Mouse (Mus musculus) midbrain, embryonic 14.5 days (tissue): ENCODE measurements around the gene Zfp217. TPM values are rescaled to one million over a fixed set of nuclear protein-coding genes. Genes with fewer than 3 reads are reported as not detected.

Source experiments
- ATAC-seq: fragments of 200-750 bp; cut with Nextera tagmentation; 2 replicates; pipeline ENCODE4 v1.8.0; 2017; ENCODE audit warnings: moderate number of reproducible peaks, moderate library complexity; ENCODE audit not compliant: low FRiP score, low TSS enrichment
- DNase-seq: peaks from one replicate; pipeline ENCODE4 v3.0.0-alpha.2; 2015
- H3K27ac ChIP-seq: fragments of 300-500 bp; sonication (generic); replicated peaks from 2 replicates; pipeline ENCODE4 v1.5.1; 2014; ENCODE audit warnings: mild to moderate bottlenecking, low read depth, low read length, moderate library complexity
- H3K27me3 ChIP-seq: fragments of 300-500 bp; sonication (generic); 2 replicates; pipeline ENCODE4 v1.6.1; 2014; ENCODE audit warnings: low read length, control low read depth, mixed read lengths; ENCODE audit not compliant: control insufficient read depth, insufficient read depth
- H3K36me3 ChIP-seq: fragments of 300-500 bp; sonication (generic); 2 replicates; pipeline ENCODE4 v1.6.1; 2014; ENCODE audit warnings: low read length, control low read depth; ENCODE audit not compliant: control insufficient read depth, insufficient read depth
- H3K4me1 ChIP-seq: fragments of 300-500 bp; sonication (generic); 2 replicates; pipeline ENCODE4 v1.6.1; 2014; ENCODE audit warnings: mild to moderate bottlenecking, antibody characterized with exemption, low read length, control low read depth; ENCODE audit not compliant: control insufficient read depth, insufficient read depth
- H3K4me2 ChIP-seq: fragments of 300-500 bp; sonication (generic); 2 replicates; pipeline ENCODE4 v1.6.1; 2014; ENCODE audit warnings: mild to moderate bottlenecking, low read length, moderate library complexity
- H3K4me3 ChIP-seq: fragments of 300-500 bp; sonication (generic); replicated peaks from 2 replicates; pipeline ENCODE4 v1.5.1; 2014; ENCODE audit warnings: low read depth, low read length
- H3K9ac ChIP-seq: fragments of 300-500 bp; sonication (generic); replicated peaks from 2 replicates; pipeline ENCODE4 v1.6.1; 2014; ENCODE audit warnings: mild to moderate bottlenecking, low read length, moderate library complexity
- H3K9me3 ChIP-seq: fragments of 300-500 bp; sonication (generic); 2 replicates; pipeline ENCODE4 v1.6.1; 2016; ENCODE audit warnings: low read length, control low read depth, mixed read lengths; ENCODE audit not compliant: control insufficient read depth
- WGBS: fragments of 180-500 bp; shearing (Covaris S2); extraction: QIAGEN DNeasy Blood & Tissue Kit; methylation state at CpG from one replicate; pipeline ENCODE4 v1.1.7; 2014; 5-methylcytosine and 5-hydroxymethylcytosine counted together
- polyA plus RNA-seq: library from polyadenylated mRNA; unstranded; fragments of >200 nt; fragmentation: Nextera tagmentation; extraction: Ambion mirVana; gene quantifications from 2 replicates; pipeline ENCODE4 v1.2.1, GENCODE M21; 2014

Zfp217 gene
- polyA plus RNA-seq, 1 experiment from 2014 or later, result 1.8 TPM

GRCm38 (mm10) chr2:170078442-170079017 is 69.4 kb downstream of the Zfp217 start:
- DNase-seq, result no peak
- 61% methylated on average over 15 of the region's 15 CpGs for WGBS
- Histone ChIP-seq H3K9me3 (no peaks in the 10 kb centered on the region), H3K4me1 (no peaks in the 10 kb centered on the region), H3K27ac (no peak overlapping the region), H3K4me3 (no peak overlapping the region), H3K4me2 (no peak overlapping the region), H3K27me3 (no peaks in the 10 kb centered on the region), H3K9ac (no peak overlapping the region), H3K36me3 (no peaks in the 10 kb centered on the region)
- ATAC-seq, result no peak

GRCm38 (mm10) chr2:170078041-170078440 is 69.9 kb downstream of the Zfp217 start:
- Histone ChIP-seq H3K36me3 (no peaks in the 10 kb centered on the region), H3K27me3 (no peaks in the 10 kb centered on the region), H3K9ac (no peak overlapping the region), H3K27ac (no peak overlapping the region), H3K4me2 (no peak overlapping the region), H3K9me3 (no peaks in the 10 kb centered on the region), H3K4me3 (no peak overlapping the region), H3K4me1 (peaks cover under 1% of the 10 kb centered on the region; the same call in 1 of the 2 replicates)
- 92% methylated on average over 10 of the region's 10 CpGs for whole genome bisulfite sequencing
- no peak for ATAC-seq
- DNase-seq, result no peak

GRCm38 (mm10) chr2:170076941-170077490 is 70.9 kb downstream of the Zfp217 start:
- ATAC-seq, result no peak
- Histone ChIP-seq H3K9me3 (no peaks in the 10 kb centered on the region), H3K27ac (no peak overlapping the region), H3K4me2 (no peak overlapping the region), H3K9ac (no peak overlapping the region), H3K36me3 (no peaks in the 10 kb centered on the region), H3K27me3 (no peaks in the 10 kb centered on the region), H3K4me3 (no peak overlapping the region), H3K4me1 (peaks cover 7% of the 10 kb centered on the region; the same call in 1 of the 2 replicates)
- WGBS, result 84% methylated on average over 6 of the region's 6 CpGs
- DNase-seq, result no peak

- Histone ChIP-seq H3K9me3 (peaks cover 6% of the 10 kb centered on the region; the same call in 1 of the 2 replicates), H3K27ac (no peak overlapping the region), H3K4me1 (peaks cover 7% of the 10 kb centered on the region; the same call in 1 of the 2 replicates), H3K27me3 (no peaks in the 10 kb centered on the region), H3K4me2 (no peak overlapping the region), H3K4me3 (no peak overlapping the region), H3K36me3 (no peaks in the 10 kb centered on the region), H3K9ac (no peak overlapping the region)
- DNase-seq, result no peak
- no peak for ATAC-seq
- WGBS, result 68% methylated on average over 15 of the region's 15 CpGs
Observed at GRCm38 (mm10) chr2:170070641-170071241, 77.2 kb downstream of the Zfp217 start.

DNA sequence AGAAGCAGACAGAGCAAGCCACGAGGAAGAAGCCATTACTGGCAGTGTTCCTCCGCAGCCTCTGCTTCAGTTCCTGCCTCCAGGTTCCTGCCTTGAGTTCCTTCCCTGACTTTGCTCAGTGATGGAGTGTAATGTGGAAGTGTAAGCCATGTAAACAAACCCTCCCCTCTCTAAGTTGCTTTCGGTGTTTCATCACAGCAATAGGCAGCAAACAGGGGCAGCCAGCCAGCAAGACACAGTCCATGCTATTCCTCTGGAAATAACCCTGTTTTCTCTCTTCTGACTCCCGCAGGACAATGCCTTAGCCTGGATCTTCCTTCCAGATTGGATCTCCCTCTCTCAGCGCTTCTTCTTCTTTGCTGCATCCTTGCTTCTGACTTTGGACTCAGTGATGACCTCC is 77.9 kb downstream of the Zfp217 start:
- WGBS, result 84% methylated on average over 5 of the region's 5 CpGs
- Histone ChIP-seq H3K4me2 (no peak overlapping the region), H3K36me3 (no peaks in the 10 kb centered on the region), H3K27me3 (no peaks in the 10 kb centered on the region), H3K4me1 (peaks cover 7% of the 10 kb centered on the region; the same call in 1 of the 2 replicates), H3K9me3 (peaks cover 8% of the 10 kb centered on the region; the same call in 1 of the 2 replicates), H3K9ac (no peak overlapping the region), H3K27ac (no peak overlapping the region), H3K4me3 (no peak overlapping the region)
- ATAC-seq (no peak), DNase-seq (no peak)

- Histone ChIP-seq H3K4me1 (no peaks in the 10 kb centered on the region), H3K4me3 (no peak overlapping the region), H3K27ac (no peak overlapping the region), H3K27me3 (no peaks in the 10 kb centered on the region), H3K9ac (no peak overlapping the region), H3K36me3 (no peaks in the 10 kb centered on the region), H3K4me2 (no peak overlapping the region), H3K9me3 (peaks cover 8% of the 10 kb centered on the region; the same call in 1 of the 2 replicates)
- WGBS, result 89% methylated on average over 3 of the region's 3 CpGs
- DNase-seq (no peak), ATAC-seq (no peak)
Observed at GRCm38 (mm10) chr2:170062378-170062777, 85.5 kb downstream of the Zfp217 start.

DNA sequence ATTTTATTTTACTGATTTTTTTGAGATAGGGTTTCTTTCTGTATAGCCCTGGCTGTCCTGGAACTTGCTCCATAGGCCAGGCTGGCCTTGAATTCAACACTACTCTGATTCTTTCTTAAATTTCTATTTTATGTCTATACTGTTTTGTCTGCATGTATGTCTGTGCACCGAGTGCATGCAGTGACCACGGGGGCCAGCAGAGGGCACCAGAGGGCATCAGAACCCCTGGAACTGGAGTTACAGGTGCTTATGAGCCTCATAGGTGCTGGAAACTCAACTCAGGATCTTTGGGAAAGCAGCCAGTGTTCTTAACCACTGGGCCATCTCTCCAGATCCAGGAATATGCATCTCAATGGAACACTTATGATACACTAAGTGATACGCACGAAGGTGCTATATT is 87.8 kb downstream of the Zfp217 start:
- no peak overlapping the region for H3K27ac ChIP-seq
- ATAC-seq (no peak), DNase-seq (no peak)
- no peaks in the 10 kb centered on the region for H3K27me3 ChIP-seq
- no peaks in the 10 kb centered on the region for H3K4me1 ChIP-seq
- WGBS, result 64% methylated on average over 4 of the region's 4 CpGs
- H3K36me3 ChIP-seq, result no peaks in the 10 kb centered on the region
- no peak overlapping the region for H3K4me2 ChIP-seq
- no peak overlapping the region for H3K9ac ChIP-seq
- H3K9me3 ChIP-seq, result no peaks in the 10 kb centered on the region
- no peak overlapping the region for H3K4me3 ChIP-seq

DNA sequence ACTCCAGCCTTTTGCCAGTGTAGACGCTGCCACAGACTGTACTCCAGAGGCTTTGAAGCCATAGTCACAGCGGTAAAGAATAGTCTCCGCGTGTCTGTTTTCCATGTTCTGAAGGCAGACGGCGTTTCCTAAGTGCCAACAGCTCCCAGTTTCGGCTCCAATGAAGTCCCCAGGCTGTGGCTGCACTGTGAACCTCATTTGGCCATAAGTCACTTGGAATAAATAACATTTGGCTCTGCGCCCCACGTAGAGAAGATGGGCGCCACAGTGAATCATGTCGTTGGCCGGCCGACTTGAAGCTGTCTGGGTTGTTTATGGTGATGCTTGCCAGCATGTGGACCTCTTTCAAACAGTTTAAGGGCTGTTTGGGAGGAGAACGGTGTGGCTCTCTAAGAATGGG is 89.1 kb downstream of the Zfp217 start:
- no peak for DNase-seq
- ATAC-seq, result no peak
- Histone ChIP-seq H3K4me2 (no peak overlapping the region), H3K9ac (no peak overlapping the region), H3K27ac (no peak overlapping the region), H3K36me3 (no peaks in the 10 kb centered on the region), H3K4me3 (no peak overlapping the region), H3K4me1 (no peaks in the 10 kb centered on the region), H3K27me3 (no peaks in the 10 kb centered on the region), H3K9me3 (no peaks in the 10 kb centered on the region)
- WGBS, result 89% methylated on average over 14 of the region's 14 CpGs
